Mouse (Mus musculus): ENCODE results near the gene Fbp1.

GRCm38 (mm10) chr13:62911575-62911974, 23.5 kb upstream of the Fbp1 start:
- TF ChIP-seq POLR2A (IDR thresholded peaks at IDR 0.05; ENCODE audit: low read depth, low read length) (no peak), CTCF (IDR thresholded peaks at IDR 0.05; ENCODE audit: borderline replicate concordance, insufficient read depth, low read length) (no peak)

Measured in embryonic fibroblast, embryonic 13.5 days (primary cell).